Mouse (Mus musculus) skeletal muscle tissue, postnatal 0 days (tissue): ENCODE data around the gene Gm20605. TPM values are rescaled to one million over a fixed set of nuclear protein-coding genes. Genes with fewer than 3 reads are reported as not detected.

ENCODE experiments used
- polyA plus RNA-seq: library from polyadenylated mRNA; unstranded; fragments of >200 nt; fragmentation: Nextera tagmentation; extraction: Ambion mirVana; gene quantifications from 2 replicates; pipeline ENCODE4 v1.2.1, GENCODE M21; 2015

Gene Gm20605
- polyA plus RNA-seq: 3.1 and 4.4 TPM in 2 replicates

DNA sequence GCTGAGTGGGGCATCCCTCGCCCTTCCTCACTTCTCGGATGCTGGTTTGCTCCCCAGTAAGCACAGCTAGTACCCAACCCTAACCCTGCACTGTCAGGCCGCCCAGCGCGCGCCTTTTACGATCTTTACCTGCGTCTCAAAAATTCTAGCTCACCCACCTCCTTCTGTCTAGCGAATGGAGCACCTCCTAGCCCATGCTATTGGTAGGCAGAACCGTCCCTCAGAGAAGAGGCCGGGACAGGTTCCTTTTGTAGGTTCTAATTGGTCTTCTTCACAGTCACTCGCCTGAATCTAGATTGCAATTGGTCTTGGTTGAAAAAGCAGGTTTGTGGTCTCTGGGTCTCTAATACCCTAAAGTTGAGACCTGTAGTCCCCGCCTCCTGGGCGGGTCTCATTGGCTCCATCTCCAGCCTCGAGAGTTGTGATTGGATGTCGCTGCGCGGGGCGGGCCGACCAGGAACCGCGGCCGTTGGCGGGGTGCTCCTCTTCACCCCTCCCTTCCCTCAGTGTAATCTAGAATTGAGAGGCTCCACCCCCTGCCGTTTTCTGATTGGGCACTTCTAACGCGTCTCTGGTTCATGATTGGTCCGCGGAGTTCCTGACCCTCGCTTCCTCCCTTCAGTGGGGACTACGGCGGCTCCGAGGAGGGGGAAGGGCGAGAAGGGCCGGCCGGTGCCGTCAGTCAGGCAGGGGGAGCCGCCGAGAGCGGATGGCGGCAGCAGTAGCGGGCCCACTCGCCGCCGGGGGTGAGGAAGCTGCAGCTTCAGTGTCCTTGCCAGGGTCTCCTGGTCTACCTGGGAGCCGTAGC, at the start of gene Gm20605, which contains the start of the genes Fbxo24 and Lrch4:
Gm20605 (plus strand) TSS at position 678 of the 808 bp plus-strand sequence.
Fbxo24 (minus strand) TSS at position 505 of the 808 bp plus-strand sequence.
Lrch4 (plus strand) TSS at position 624 of the 808 bp plus-strand sequence.

DNA sequence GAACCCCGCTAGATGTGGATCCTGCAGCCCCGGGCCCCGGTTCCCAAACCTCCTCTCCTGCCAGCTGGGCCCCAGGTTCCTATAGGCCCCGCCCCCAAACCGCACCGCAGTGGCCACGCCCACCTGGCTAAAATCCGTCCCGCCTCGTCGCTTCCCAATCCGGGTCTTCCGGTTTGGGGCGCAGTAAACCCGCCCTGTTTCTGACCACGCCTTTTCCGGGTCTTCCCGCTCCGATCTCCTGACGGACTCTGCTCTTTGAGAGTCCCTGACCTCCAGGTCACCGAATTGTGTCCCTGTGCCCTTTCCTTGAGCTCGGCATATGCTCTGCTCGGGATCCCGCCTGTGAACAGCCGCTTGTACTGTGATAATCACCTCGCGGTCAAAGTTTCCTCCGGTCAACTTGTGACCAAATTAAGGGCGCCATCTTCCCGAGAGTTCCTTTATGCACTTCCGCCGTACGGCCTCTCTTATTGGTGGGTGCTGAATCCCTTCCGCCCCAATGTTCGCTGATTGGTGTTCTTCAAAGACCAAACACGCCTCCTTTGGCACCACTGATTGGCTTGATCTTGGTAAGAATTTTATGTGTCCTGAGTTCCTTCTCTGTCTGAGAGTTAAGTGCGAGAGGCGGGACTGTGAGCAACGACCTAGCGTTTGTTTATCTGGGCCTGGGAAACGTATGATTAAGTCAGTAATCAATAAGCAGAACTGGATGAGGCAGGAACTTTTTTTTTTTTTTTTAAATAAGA, 28.2 kb upstream of the Gm20605 start, which contains the start of gene Mospd3:
Mospd3 (minus strand) TSS at position 440 of the 746 bp plus-strand sequence.

GRCm38 (mm10) chr5:137613550-137613949, 15.4 kb upstream of the Gm20605 start, which contains the start of gene Pcolce:
Pcolce (minus strand) TSS chr5:137613784.

GRCm38 (mm10) chr5:137641054-137641453, 12.1 kb downstream of the Gm20605 start, which contains the start of gene Sap25:
Sap25 (plus strand) TSS chr5:137641334.

GRCm38 (mm10) chr5:137645652-137646091, 16.7 kb downstream of the Gm20605 start, which contains the start of gene Irs3:
Irs3 (minus strand) TSS chr5:137645714.

DNA sequence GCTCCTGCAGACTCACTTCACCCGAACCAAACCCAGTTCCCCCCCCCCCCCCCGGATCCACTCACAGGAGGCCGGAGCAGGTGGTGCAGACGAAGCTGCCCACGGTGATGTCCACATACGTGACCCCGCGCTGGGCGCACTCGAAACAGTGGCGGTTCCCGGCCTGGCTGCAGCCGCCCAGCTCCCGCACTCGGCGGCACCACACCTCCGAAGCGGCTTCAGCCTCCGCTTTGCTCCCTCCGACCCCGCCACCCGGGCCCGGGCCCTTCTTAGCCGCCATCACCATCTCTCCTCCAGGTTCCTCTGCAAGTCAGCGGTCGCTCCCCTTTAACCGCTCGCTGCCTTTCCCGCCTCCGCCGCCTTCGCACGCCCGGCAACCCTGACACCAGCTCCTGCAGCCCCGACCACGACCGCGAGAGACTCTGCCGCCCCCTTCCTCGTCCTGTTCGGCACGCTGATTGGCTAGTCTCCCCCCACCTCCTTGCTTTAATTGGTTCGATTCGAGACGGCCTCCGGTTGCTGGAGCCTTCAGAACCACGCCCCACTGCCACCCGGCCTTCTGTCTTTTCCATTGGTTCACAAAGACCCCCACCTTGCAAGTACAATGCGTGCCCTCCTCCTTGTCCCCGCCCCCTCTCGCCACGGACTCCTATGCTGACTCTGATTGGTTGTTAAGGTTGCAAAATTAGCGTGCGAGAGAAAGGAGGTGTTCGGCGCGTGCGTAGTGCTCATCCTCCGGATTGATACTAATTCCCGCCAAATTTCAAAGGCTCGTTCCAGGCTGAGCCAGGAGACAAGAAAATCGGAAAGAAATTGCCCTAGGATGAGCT, 55.5 kb downstream of the Gm20605 start, which contains the start of gene Agfg2:
Agfg2 (minus strand) TSS at position 433 of the 830 bp plus-strand sequence.

Other genes with a start within 250 kb of the Gm20605 start
- gene Zan, start 152.1 kb upstream of the Gm20605 start, polyA plus RNA-seq: 0.11 and 0.18 TPM in 2 replicates
- 29.4 and 30.6 TPM in 2 replicates for gene Pop7, start 126.7 kb upstream of the Gm20605 start, polyA plus RNA-seq
- 6.7 and 7.4 TPM in 2 replicates for gene Gigyf1, start 110.6 kb upstream of the Gm20605 start, polyA plus RNA-seq
- gene Epo, start 95.9 kb upstream of the Gm20605 start, polyA plus RNA-seq: not detected in 2 replicates
- gene Gnb2, start 95.7 kb upstream of the Gm20605 start, polyA plus RNA-seq: 242 and 289 TPM in 2 replicates
- not detected in 2 replicates for gene Actl6b, start 75.7 kb upstream of the Gm20605 start, polyA plus RNA-seq
- 0.33 and 0.40 TPM in 2 replicates for gene Tfr2, start 59.3 kb upstream of the Gm20605 start, polyA plus RNA-seq
- 22.7 and 27.7 TPM in 2 replicates for gene Mospd3, start 28.1 kb upstream of the Gm20605 start, polyA plus RNA-seq
- gene Pcolce, start 15.4 kb upstream of the Gm20605 start, polyA plus RNA-seq: 237 and 321 TPM in 2 replicates
- gene Fbxo24, start 173 bp upstream of the Gm20605 start, polyA plus RNA-seq: 0.21 and 0.44 TPM in 2 replicates
- 17.9 and 19.9 TPM in 2 replicates for gene Lrch4, start 54 bp upstream of the Gm20605 start, polyA plus RNA-seq
- 2.5 and 3.3 TPM in 2 replicates for gene Sap25, start 12.2 kb downstream of the Gm20605 start, polyA plus RNA-seq
- 0.81 and 3.8 TPM in 2 replicates for gene Irs3, start 16.5 kb downstream of the Gm20605 start, polyA plus RNA-seq
- gene Agfg2, start 55.6 kb downstream of the Gm20605 start, polyA plus RNA-seq: 4.1 and 7.5 TPM in 2 replicates
- 0.17 and 0.22 TPM in 2 replicates for gene Nyap1, start 112.4 kb downstream of the Gm20605 start, polyA plus RNA-seq
- gene Tsc22d4, start 116.6 kb downstream of the Gm20605 start, polyA plus RNA-seq: 150 and 163 TPM in 2 replicates
- 13.6 and 19.4 TPM in 2 replicates for gene Ppp1r35, start 149.7 kb downstream of the Gm20605 start, polyA plus RNA-seq
- gene Mepce, start 158.5 kb downstream of the Gm20605 start, polyA plus RNA-seq: 5.2 and 7.2 TPM in 2 replicates
- gene Zcwpw1, start 158.6 kb downstream of the Gm20605 start, polyA plus RNA-seq: 6.5 and 7.4 TPM in 2 replicates
- gene Pilra, start 207.1 kb downstream of the Gm20605 start, polyA plus RNA-seq: 2.2 and 3.2 TPM in 2 replicates
- 0.94 and 1.7 TPM in 2 replicates for gene Pilrb1, start 228.9 kb downstream of the Gm20605 start, polyA plus RNA-seq
- gene Pilrb2, start 242.6 kb downstream of the Gm20605 start, polyA plus RNA-seq: 4.2 and 4.9 TPM in 2 replicates